Mouse (Mus musculus): ENCODE results near the gene Rbp7. TPM values are rescaled to one million over a fixed set of nuclear protein-coding genes. Genes with fewer than 3 reads are reported as not detected.

The Rbp7 gene
- polyA plus RNA-seq (2014; fragmentation: Nextera tagmentation; extraction: Ambion mirVana) = 0.50 TPM in 1 of 2 replicates, not detected in the other

DNA sequence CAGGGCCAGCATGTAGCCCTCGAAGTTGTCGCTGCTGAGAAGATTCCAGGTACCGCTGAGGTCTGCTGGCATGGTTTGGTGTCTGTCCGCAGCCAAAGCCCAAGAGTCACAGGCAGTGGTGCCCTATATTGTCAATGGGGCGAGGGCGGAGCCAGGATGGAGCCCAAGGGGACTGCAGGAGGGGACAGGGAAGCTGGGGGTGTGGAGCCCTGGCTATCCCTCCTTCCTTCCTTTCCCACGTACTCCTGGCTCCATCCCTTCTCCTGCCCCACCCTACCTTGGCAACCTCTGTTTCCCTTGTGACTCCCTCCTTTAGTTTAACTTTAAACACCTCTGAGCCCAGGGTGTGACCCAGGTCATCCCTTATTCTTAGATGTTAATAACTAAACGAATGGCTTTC lies at the start of gene Rbp7:
Gene Rbp7, minus strand, starts transcription at position 100 of the 400 bp plus-strand sequence.
- H3K4me3 ChIP-seq (replicated peaks; ENCODE audit: low read depth, low read length) = no peak within 1 kb of the TSS
- ATAC-seq (ENCODE audit: low FRiP score, low TSS enrichment) = no peak
- H3K9me3 ChIP-seq (ENCODE audit: control insufficient read depth, low read length) = no peaks in the 10 kb centered on the region
- no peak for DNase-seq
- H3K4me1 ChIP-seq (ENCODE audit: control insufficient read depth, insufficient read depth, low read length) = no peaks in the 10 kb centered on the region
- H3K9ac ChIP-seq (replicated peaks; ENCODE audit: low read length) = no peak within 1 kb of the TSS
- H3K27ac ChIP-seq (replicated peaks; ENCODE audit: low read depth, low read length) = no peak within 1 kb of the TSS
- 64% methylated on average over 8 of the region's 8 CpGs for WGBS
- H3K4me2 ChIP-seq (ENCODE audit: low read length) = no peak within 1 kb of the TSS
- H3K27me3 ChIP-seq (ENCODE audit: control insufficient read depth, insufficient read depth, low read length) = no peaks in the 10 kb centered on the region
- H3K36me3 ChIP-seq (ENCODE audit: control insufficient read depth, insufficient read depth, low read length) = no peaks in the 10 kb centered on the region

DNA sequence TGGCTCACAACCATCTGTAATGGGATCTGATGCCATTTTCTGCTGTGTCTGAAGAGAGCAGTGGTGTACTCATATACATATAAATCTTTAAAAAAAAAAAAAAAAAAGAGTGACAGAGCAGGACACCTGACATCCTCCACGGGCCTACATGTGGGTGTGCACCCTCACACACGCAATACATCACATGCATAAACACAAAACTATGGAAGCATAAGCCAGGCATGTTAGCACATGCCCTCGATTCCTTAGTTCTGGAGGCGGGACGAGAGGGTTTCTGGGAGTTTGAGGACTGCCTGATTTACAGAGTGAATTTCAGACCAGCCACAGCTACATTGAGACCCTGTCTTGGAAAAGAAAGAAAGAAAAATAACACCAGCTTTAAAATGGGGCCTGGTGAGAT lies 49.6 kb upstream of the Rbp7 start:
- WGBS = 89% methylated on average over 5 of the region's 5 CpGs
- Histone ChIP-seq H3K4me3 (replicated peaks; ENCODE audit: low read depth, low read length) (no peak overlapping the region), H3K36me3 (ENCODE audit: control insufficient read depth, insufficient read depth, low read length) (peaks cover 14% of the 10 kb centered on the region), H3K27ac (replicated peaks; ENCODE audit: low read depth, low read length) (no peak overlapping the region), H3K9ac (replicated peaks; ENCODE audit: low read length) (no peak overlapping the region), H3K9me3 (ENCODE audit: control insufficient read depth, low read length) (no peaks in the 10 kb centered on the region), H3K27me3 (ENCODE audit: control insufficient read depth, insufficient read depth, low read length) (no peaks in the 10 kb centered on the region), H3K4me2 (ENCODE audit: low read length) (no peak overlapping the region), H3K4me1 (ENCODE audit: control insufficient read depth, insufficient read depth, low read length) (no peaks in the 10 kb centered on the region)
- DNase-seq (no peak), ATAC-seq (ENCODE audit: low FRiP score, low TSS enrichment) (no peak)

DNA sequence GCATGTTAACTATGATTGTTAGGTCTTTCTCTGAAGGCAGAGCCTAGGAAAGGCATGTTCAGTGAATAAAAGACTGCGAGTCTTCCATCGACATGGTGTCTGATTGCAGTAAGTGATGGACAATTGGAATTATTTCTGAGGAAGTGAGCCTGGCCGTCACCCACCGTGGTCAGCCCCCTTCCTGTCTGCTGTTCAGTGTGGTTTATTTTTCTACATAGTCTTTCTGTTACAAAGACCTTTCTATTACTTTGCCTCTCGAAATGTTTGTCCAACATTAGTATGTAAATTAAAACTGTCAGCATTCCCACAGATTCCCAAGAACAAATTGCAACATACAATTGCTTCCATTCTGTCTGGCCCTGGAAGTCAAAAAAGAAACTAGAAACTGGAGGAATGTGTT lies 45.0 kb upstream of the Rbp7 start:
- DNase-seq (no peak), ATAC-seq (ENCODE audit: low FRiP score, low TSS enrichment) (no peak)
- WGBS = 80% methylated on average over 5 of the region's 5 CpGs
- Histone ChIP-seq H3K9me3 (ENCODE audit: control insufficient read depth, low read length) (no peaks in the 10 kb centered on the region), H3K9ac (replicated peaks; ENCODE audit: low read length) (no peak overlapping the region), H3K4me2 (ENCODE audit: low read length) (no peak overlapping the region), H3K27ac (replicated peaks; ENCODE audit: low read depth, low read length) (no peak overlapping the region), H3K36me3 (ENCODE audit: control insufficient read depth, insufficient read depth, low read length) (peaks cover 45% of the 10 kb centered on the region), H3K27me3 (ENCODE audit: control insufficient read depth, insufficient read depth, low read length) (no peaks in the 10 kb centered on the region), H3K4me3 (replicated peaks; ENCODE audit: low read depth, low read length) (no peak overlapping the region), H3K4me1 (ENCODE audit: control insufficient read depth, insufficient read depth, low read length) (no peaks in the 10 kb centered on the region)

DNA sequence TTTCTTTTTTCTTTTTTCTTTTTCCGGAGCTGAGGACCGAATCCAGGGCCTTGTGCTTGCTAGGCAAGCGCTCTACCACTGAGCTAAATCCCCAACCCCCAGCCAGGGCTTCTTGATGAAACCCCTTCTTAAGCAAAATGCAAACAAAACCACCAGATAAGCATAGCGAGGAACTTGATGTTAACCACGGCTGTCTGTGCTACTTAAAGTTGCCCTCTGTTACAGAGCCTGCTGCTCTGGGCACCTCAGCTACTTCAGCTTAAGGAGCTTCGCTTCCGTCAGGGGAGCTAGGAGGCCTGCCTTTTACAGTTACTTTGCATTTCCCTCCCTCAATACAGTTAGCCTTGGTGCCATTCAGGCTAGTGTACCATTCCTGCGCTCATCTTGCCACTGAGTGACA lies 44.1 kb upstream of the Rbp7 start:
- no peaks in the 10 kb centered on the region for H3K4me1 ChIP-seq (ENCODE audit: control insufficient read depth, insufficient read depth, low read length)
- no peak overlapping the region for H3K4me3 ChIP-seq (replicated peaks; ENCODE audit: low read depth, low read length)
- ATAC-seq (ENCODE audit: low FRiP score, low TSS enrichment) (no peak), DNase-seq (no peak)
- H3K36me3 ChIP-seq (ENCODE audit: control insufficient read depth, insufficient read depth, low read length) = peaks cover 54% of the 10 kb centered on the region
- H3K27ac ChIP-seq (replicated peaks; ENCODE audit: low read depth, low read length) = no peak overlapping the region
- H3K9me3 ChIP-seq (ENCODE audit: control insufficient read depth, low read length) = no peaks in the 10 kb centered on the region
- H3K4me2 ChIP-seq (ENCODE audit: low read length) = no peak overlapping the region
- no peaks in the 10 kb centered on the region for H3K27me3 ChIP-seq (ENCODE audit: control insufficient read depth, insufficient read depth, low read length)
- WGBS = 71% methylated on average over 8 of the region's 8 CpGs
- H3K9ac ChIP-seq (replicated peaks; ENCODE audit: low read length) = no peak overlapping the region

DNA sequence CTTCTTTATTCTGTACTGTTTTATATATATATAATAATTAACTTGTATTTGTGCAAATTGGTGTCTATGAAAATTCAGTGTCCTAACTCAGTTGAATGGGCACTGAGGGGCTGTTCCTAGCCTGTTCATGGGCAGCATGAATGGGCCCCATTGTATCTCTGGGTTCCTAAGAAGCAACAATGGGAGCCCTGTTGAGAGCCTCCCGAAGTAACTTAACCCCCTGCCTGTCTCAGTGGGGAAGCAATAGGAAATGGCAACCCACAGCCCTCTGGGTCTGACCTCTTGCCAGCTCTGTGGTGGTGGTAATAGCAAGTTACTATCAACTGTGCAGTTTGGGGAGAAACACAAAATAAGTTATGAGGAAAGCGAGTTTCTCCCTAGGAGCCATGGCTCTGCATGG lies 41.8 kb upstream of the Rbp7 start:
- no peak overlapping the region for H3K9ac ChIP-seq (replicated peaks; ENCODE audit: low read length)
- peak overlapping the region; percentile 41; the same call in 1 of the 2 replicates for H3K27ac ChIP-seq (replicated peaks; ENCODE audit: low read depth, low read length)
- H3K36me3 ChIP-seq (ENCODE audit: control insufficient read depth, insufficient read depth, low read length) = peaks cover 70% of the 10 kb centered on the region
- H3K27me3 ChIP-seq (ENCODE audit: control insufficient read depth, insufficient read depth, low read length) = no peaks in the 10 kb centered on the region
- H3K4me1 ChIP-seq (ENCODE audit: control insufficient read depth, insufficient read depth, low read length) = no peaks in the 10 kb centered on the region
- no peaks in the 10 kb centered on the region for H3K9me3 ChIP-seq (ENCODE audit: control insufficient read depth, low read length)
- H3K4me2 ChIP-seq (ENCODE audit: low read length) = no peak overlapping the region
- no peak overlapping the region for H3K4me3 ChIP-seq (replicated peaks; ENCODE audit: low read depth, low read length)
- 29% methylated on average over 2 of the region's 2 CpGs for WGBS
- DNase-seq = peak; percentile 41
- ATAC-seq (ENCODE audit: low FRiP score, low TSS enrichment) = no peak; the same call in 1 of the 2 replicates

DNA sequence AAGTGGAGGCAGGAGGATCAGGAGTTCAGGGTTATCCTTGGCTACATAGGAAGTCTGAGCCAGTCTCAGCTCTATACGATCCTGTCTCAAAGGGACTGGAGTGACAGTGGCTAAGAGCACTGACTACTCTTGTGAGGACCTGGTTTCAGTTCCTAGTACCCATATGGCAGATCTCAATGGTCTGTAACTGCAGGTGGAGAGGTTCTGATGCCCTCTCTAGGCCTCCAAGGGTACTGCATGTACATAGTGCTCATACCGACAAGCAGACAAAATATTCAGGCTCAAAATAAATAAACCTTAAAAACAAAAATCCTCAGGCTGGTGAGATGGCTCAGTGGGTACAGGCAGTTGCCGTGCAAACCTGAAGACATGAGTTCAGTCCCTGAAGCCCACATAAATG lies 36.4 kb upstream of the Rbp7 start:
- DNase-seq = no peak
- Histone ChIP-seq H3K36me3 (ENCODE audit: control insufficient read depth, insufficient read depth, low read length) (peaks cover 73% of the 10 kb centered on the region), H3K9me3 (ENCODE audit: control insufficient read depth, low read length) (no peaks in the 10 kb centered on the region), H3K27me3 (ENCODE audit: control insufficient read depth, insufficient read depth, low read length) (no peaks in the 10 kb centered on the region), H3K4me1 (ENCODE audit: control insufficient read depth, insufficient read depth, low read length) (peaks cover 7% of the 10 kb centered on the region; the same call in 1 of the 2 replicates), H3K4me2 (ENCODE audit: low read length) (no peak overlapping the region), H3K4me3 (replicated peaks; ENCODE audit: low read depth, low read length) (no peak overlapping the region), H3K27ac (replicated peaks; ENCODE audit: low read depth, low read length) (no peak overlapping the region), H3K9ac (replicated peaks; ENCODE audit: low read length) (no peak overlapping the region)
- ATAC-seq (ENCODE audit: low FRiP score, low TSS enrichment) = no peak
- WGBS = 96% methylated on average over 3 of the region's 3 CpGs

DNA sequence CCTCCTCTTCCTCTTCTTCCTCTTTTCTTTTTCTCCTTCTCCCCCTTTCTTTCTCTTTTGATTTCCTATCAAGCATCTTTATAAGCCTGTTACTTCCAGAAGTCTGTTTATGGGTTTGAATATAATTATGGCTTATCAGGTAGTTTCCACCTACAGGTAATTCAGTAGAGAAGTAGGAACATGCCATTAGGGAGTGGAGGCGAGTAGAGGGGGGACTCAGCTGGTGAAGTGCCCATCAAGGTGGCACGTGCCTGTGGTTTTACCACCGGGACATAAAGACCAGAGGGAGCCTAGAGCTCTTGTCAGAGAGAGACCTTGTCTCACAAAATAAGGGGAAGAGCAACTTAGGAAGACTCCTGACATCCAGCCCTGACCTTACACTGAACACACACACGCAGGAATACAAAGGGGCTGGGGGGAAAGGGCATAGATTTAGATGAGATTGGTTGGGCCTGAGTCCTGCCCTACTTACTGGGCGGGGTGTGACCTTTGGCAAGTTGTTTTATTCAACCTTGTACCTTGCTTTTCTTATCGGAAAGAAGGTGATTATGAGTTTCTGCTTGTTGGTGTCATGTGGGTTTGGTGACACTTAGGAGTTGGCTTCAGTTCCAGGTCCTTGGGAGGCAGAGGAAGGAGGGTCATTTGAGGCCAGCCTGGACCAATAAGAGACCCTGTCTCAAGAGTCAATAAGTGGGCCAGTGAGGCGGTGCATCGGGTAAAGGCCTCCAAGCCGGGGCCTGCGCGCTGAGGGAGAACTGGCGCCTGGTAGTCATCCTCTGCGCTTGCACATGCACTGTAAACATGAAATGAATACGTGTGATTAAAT lies 34.9 kb upstream of the Rbp7 start:
- Histone ChIP-seq H3K9me3 (ENCODE audit: control insufficient read depth, low read length) (no peaks in the 10 kb centered on the region), H3K27me3 (ENCODE audit: control insufficient read depth, insufficient read depth, low read length) (no peaks in the 10 kb centered on the region), H3K4me2 (ENCODE audit: low read length) (no peak overlapping the region), H3K27ac (replicated peaks; ENCODE audit: low read depth, low read length) (no peak overlapping the region), H3K4me3 (replicated peaks; ENCODE audit: low read depth, low read length) (no peak overlapping the region), H3K36me3 (ENCODE audit: control insufficient read depth, insufficient read depth, low read length) (peaks cover 61% of the 10 kb centered on the region), H3K4me1 (ENCODE audit: control insufficient read depth, insufficient read depth, low read length) (peaks cover 10% of the 10 kb centered on the region), H3K9ac (replicated peaks; ENCODE audit: low read length) (no peak overlapping the region)
- 94% methylated on average over 14 of the region's 14 CpGs for WGBS
- ATAC-seq (ENCODE audit: low FRiP score, low TSS enrichment) = no peak
- DNase-seq = no peak

DNA sequence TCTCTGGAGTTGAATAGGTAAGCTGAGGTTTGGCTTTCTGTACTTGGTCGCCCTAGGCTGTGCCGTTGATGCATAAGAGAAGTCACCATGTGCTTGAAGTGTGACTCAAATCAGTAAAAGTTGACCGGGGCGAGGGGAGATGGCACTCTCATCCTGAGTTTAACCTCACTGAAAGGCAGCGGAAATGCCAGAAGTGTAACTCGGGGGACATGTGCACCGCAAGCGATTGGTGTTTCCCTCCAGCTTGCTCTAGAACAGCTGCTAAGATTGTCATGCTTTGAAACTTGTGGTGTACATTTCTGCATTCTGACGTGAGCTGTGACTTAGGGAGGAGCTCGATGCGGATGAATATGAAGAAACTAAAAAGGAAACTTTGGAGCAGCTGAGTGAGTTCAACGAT lies 33.0 kb upstream of the Rbp7 start:
- Histone ChIP-seq H3K36me3 (ENCODE audit: control insufficient read depth, insufficient read depth, low read length) (peaks cover 44% of the 10 kb centered on the region), H3K4me3 (replicated peaks; ENCODE audit: low read depth, low read length) (no peak overlapping the region), H3K9ac (replicated peaks; ENCODE audit: low read length) (no peak overlapping the region), H3K9me3 (ENCODE audit: control insufficient read depth, low read length) (no peaks in the 10 kb centered on the region), H3K4me2 (ENCODE audit: low read length) (no peak overlapping the region), H3K27me3 (ENCODE audit: control insufficient read depth, insufficient read depth, low read length) (no peaks in the 10 kb centered on the region), H3K27ac (replicated peaks; ENCODE audit: low read depth, low read length) (no peak overlapping the region), H3K4me1 (ENCODE audit: control insufficient read depth, insufficient read depth, low read length) (peaks cover 13% of the 10 kb centered on the region)
- DNase-seq (no peak), ATAC-seq (ENCODE audit: low FRiP score, low TSS enrichment) (no peak)
- WGBS = 97% methylated on average over 12 of the region's 12 CpGs

DNA sequence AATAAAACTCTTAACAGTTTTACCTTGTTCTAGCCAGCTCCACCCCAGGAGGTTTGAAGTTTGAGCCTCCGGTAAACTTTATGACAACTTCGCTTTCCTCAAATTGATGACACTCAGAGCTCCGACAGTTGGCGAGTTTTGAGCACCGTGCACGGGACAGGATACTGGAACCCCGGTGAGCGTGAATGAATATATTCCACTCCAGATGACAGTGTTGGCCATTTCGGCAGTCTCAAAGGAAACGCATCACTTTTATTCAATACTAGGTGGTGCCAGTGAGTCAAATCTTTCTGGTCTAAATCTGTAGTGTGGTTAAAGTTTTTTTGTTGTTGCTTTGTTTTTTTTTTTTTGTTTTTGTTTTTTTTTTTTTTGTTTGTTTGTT lies 31.0 kb upstream of the Rbp7 start:
- no peaks in the 10 kb centered on the region for H3K9me3 ChIP-seq (ENCODE audit: control insufficient read depth, low read length)
- peak overlapping the region; percentile 60 for H3K4me2 ChIP-seq (ENCODE audit: low read length)
- DNase-seq (peak; percentile 65), ATAC-seq (ENCODE audit: low FRiP score, low TSS enrichment) (no peak)
- H3K4me3 ChIP-seq (replicated peaks; ENCODE audit: low read depth, low read length) = peak overlapping the region; percentile 71
- H3K4me1 ChIP-seq (ENCODE audit: control insufficient read depth, insufficient read depth, low read length) = peaks cover 13% of the 10 kb centered on the region
- 2% methylated on average over 10 of the region's 10 CpGs for WGBS
- peaks cover 30% of the 10 kb centered on the region for H3K36me3 ChIP-seq (ENCODE audit: control insufficient read depth, insufficient read depth, low read length)
- H3K9ac ChIP-seq (replicated peaks; ENCODE audit: low read length) = peak overlapping the region; percentile 72
- H3K27me3 ChIP-seq (ENCODE audit: control insufficient read depth, insufficient read depth, low read length) = no peaks in the 10 kb centered on the region
- H3K27ac ChIP-seq (replicated peaks; ENCODE audit: low read depth, low read length) = no peak overlapping the region

Measured in midbrain, embryonic 14.5 days (tissue).